In the genomic region with DNA sequence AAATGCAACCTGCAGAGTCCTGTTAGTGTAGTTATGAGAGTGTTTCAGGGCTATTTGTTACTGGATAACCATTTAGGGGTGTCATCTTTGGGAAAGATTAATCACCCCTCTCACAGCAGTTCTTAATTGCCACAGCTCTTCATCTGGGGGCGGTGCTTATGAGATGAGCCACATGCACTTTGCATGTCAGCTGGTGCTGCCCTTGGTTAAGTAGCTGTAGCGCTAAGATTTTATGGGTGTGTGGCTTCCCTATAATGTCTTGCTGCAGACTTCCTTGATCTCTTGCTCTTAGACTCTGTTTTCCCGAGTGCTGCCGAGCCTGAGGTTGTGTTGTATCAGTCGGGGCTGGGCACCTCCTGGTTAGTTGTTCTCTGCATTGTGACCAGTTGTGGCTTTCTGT, we compare ENCODE assay signal across 22 mouse cellular contexts. TPM values are rescaled to one million over a fixed set of nuclear protein-coding genes. Genes with fewer than 3 reads are reported as not detected.
A peak's percentile ranks its signal among the peaks of the same experiment; 100 is the strongest.
DNase-seq lines count a peak whose midpoint lies in the region; ATAC-seq and TF ChIP-seq lines count a peak whose summit lies in the region.
"Had no signal": no experiment of that assay in that cellular context is flagged by ENCODE, and none has a peak within 500 bp of the region (broad histone marks: within the 10 kb centered on the region; RNA-seq: fewer than 3 reads in every experiment).

No protein-coding gene starts in this region.

- H3K4me1 ChIP-seq in neural tube, embryonic 13.5 days (replicated peaks): peaks cover 17% of the 10 kb centered on the region; the same call in 1 of the 2 replicates
- peaks cover 19% of the 10 kb centered on the region; the same call in 1 of the 2 replicates for H3K4me1 ChIP-seq in neural tube, embryonic 15.5 days
- peaks cover 37% of the 10 kb centered on the region for H3K4me1 ChIP-seq in bone marrow macrophage, adult 2 months (ENCODE audit: control insufficient read depth, insufficient read depth, low read length)
- H3K4me1 ChIP-seq in intestine, postnatal 0 days (replicated peaks; ENCODE audit: control insufficient read depth, insufficient read depth, low read length): no peaks in the 10 kb centered on the region; the same call in 1 of the 2 replicates
- H3K4me1 ChIP-seq in small intestine, adult 2 months (ENCODE audit: control insufficient read depth, insufficient read depth, insufficient read length, low read length): peaks cover 8% of the 10 kb centered on the region; the same call in 1 of the 2 replicates
- H3K4me1 ChIP-seq in stomach, postnatal 0 days (replicated peaks; ENCODE audit: control insufficient read depth, insufficient read depth): no peaks in the 10 kb centered on the region

- H3K9me3 ChIP-seq in neural tube, embryonic 13.5 days: no peaks in the 10 kb centered on the region
- H3K9me3 ChIP-seq in neural tube, embryonic 15.5 days (replicated peaks): no peaks in the 10 kb centered on the region
- H3K9me3 ChIP-seq in intestine, postnatal 0 days (ENCODE audit: control insufficient read depth): no peaks in the 10 kb centered on the region
- H3K9me3 ChIP-seq in stomach, postnatal 0 days (ENCODE audit: control insufficient read depth, low read length): no peaks in the 10 kb centered on the region
- H3K9me3 ChIP-seq: heart, embryonic 12.5 days; hindbrain, embryonic 13.5 days had no signal

- WGBS in neural tube, embryonic 13.5 days: 69% methylated on average over 5 of the region's 5 CpGs
- 72% methylated on average over 5 of the region's 5 CpGs for WGBS in neural tube, embryonic 15.5 days
- 52% methylated on average over 5 of the region's 5 CpGs for WGBS in intestine, postnatal 0 days
- WGBS in small intestine, adult 2 months: 26% methylated on average over 5 of the region's 5 CpGs
- WGBS in stomach, postnatal 0 days: 82% methylated on average over 5 of the region's 5 CpGs

- H3K4me2 ChIP-seq in neural tube, embryonic 13.5 days: no peak overlapping the region
- H3K4me2 ChIP-seq in neural tube, embryonic 15.5 days: no peak overlapping the region
- no peak overlapping the region for H3K4me2 ChIP-seq in intestine, postnatal 0 days (replicated peaks; ENCODE audit: low read depth)
- no peak overlapping the region for H3K4me2 ChIP-seq in stomach, postnatal 0 days (replicated peaks; ENCODE audit: low read depth)
- H3K4me2 ChIP-seq: heart, embryonic 12.5 days; hindbrain, embryonic 13.5 days had no signal

- H3K4me3 ChIP-seq in neural tube, embryonic 13.5 days: no peak overlapping the region
- H3K4me3 ChIP-seq in neural tube, embryonic 15.5 days (replicated peaks): no peak overlapping the region
- no peak overlapping the region for H3K4me3 ChIP-seq in bone marrow macrophage, adult 2 months (ENCODE audit: insufficient read depth, low read length)
- no peak overlapping the region for H3K4me3 ChIP-seq in intestine, postnatal 0 days (ENCODE audit: low read depth, low read length)
- no peak overlapping the region for H3K4me3 ChIP-seq in small intestine, adult 2 months (ENCODE audit: low read depth, low read length)
- no peak overlapping the region for H3K4me3 ChIP-seq in stomach, postnatal 0 days (ENCODE audit: low read depth, low read length)
- H3K4me3 ChIP-seq: heart, embryonic 12.5 days; hindbrain, embryonic 13.5 days; left cerebral cortex, adult 2 months had no signal

- no peak overlapping the region for H3K9ac ChIP-seq in neural tube, embryonic 13.5 days
- no peak overlapping the region for H3K9ac ChIP-seq in neural tube, embryonic 15.5 days (replicated peaks)
- H3K9ac ChIP-seq in intestine, postnatal 0 days (ENCODE audit: low read depth, low read length): no peak overlapping the region
- H3K9ac ChIP-seq in stomach, postnatal 0 days (ENCODE audit: low read length): no peak overlapping the region
- H3K9ac ChIP-seq: forebrain, postnatal 0 days; heart, embryonic 12.5 days; hindbrain, embryonic 13.5 days had no signal

- 0 out of 2 replicates have a peak overlapping the region, but pooled peaks have one; percentile 1 for H3K27ac ChIP-seq in neural tube, embryonic 13.5 days (replicated peaks)
- no peak overlapping the region for H3K27ac ChIP-seq in neural tube, embryonic 15.5 days (replicated peaks)
- peak overlapping the region; percentile 93 for H3K27ac ChIP-seq in bone marrow macrophage, adult 2 months (ENCODE audit: insufficient read depth, low read depth, low read length)
- no peak overlapping the region for H3K27ac ChIP-seq in intestine, postnatal 0 days (ENCODE audit: low read depth, low read length)
- H3K27ac ChIP-seq in small intestine, adult 2 months (ENCODE audit: insufficient read depth, low read depth, low read length): peak overlapping the region; percentile 46; the same call in 1 of the 2 replicates
- H3K27ac ChIP-seq in stomach, postnatal 0 days (replicated peaks): no peak overlapping the region
- H3K27ac ChIP-seq: hindbrain, embryonic 13.5 days; left cerebral cortex, adult 2 months had no signal

- no peak for ATAC-seq in neural tube, embryonic 13.5 days (ENCODE audit: low read depth)
- no peak for ATAC-seq in neural tube, embryonic 15.5 days (ENCODE audit: low FRiP score)
- ATAC-seq in intestine, postnatal 0 days: peak; percentile 61
- ATAC-seq in stomach, postnatal 0 days (ENCODE audit: low FRiP score, low TSS enrichment): no peak
- ATAC-seq: forebrain, postnatal 0 days; lung, postnatal 0 days; midbrain, embryonic 16.5 days had no signal

- no peak for TF ChIP-seq EP300 in stomach, postnatal 0 days (optimal IDR thresholded peaks at IDR 0.05)

- no peak for DNase-seq in stomach, postnatal 0 days (ENCODE audit: low spot score)
- DNase-seq in ovary, postnatal 10 days (ENCODE audit: low spot score): no peak
- DNase-seq: adrenal gland, adult 8-10 months; B cell, adult 2 months; cerebellum, postnatal 10 days; forebrain, postnatal 0 days; heart, postnatal 14 days; kidney, adult 18-20 months; kidney, postnatal 25 days; left cerebral cortex, postnatal 4 days; liver; thymus, postnatal 4 days had no signal

- TF ChIP-seq CTCF in bone marrow macrophage, adult 2 months (IDR thresholded peaks at IDR 0.05; ENCODE audit: low read depth, low read length): no peak
- TF ChIP-seq CTCF in intestine, postnatal 0 days (IDR thresholded peaks at IDR 0.05; ENCODE audit: low read depth): no peak
- TF ChIP-seq CTCF in small intestine, adult 2 months (IDR thresholded peaks at IDR 0.05; ENCODE audit: extremely low read depth, insufficient read length, insufficient replicate concordance, low read depth, low read length): no peak
- no peak for TF ChIP-seq CTCF in stomach, postnatal 0 days (IDR thresholded peaks at IDR 0.05; ENCODE audit: low read depth)

- TF ChIP-seq POLR2A in bone marrow macrophage, adult 2 months (IDR thresholded peaks at IDR 0.05; ENCODE audit: borderline replicate concordance, low read depth, low read length): no peak
- TF ChIP-seq POLR2A in small intestine, adult 2 months (IDR thresholded peaks at IDR 0.05; ENCODE audit: low read depth, low read length): no peak

- H3K27me3 ChIP-seq in neural tube, embryonic 13.5 days: no peaks in the 10 kb centered on the region
- H3K27me3 ChIP-seq in neural tube, embryonic 15.5 days (replicated peaks): no peaks in the 10 kb centered on the region
- H3K27me3 ChIP-seq in intestine, postnatal 0 days (replicated peaks; ENCODE audit: control insufficient read depth, insufficient read depth, low read length): no peaks in the 10 kb centered on the region
- H3K27me3 ChIP-seq in small intestine, adult 2 months (ENCODE audit: control insufficient read depth, insufficient read depth, low read length): no peaks in the 10 kb centered on the region
- H3K27me3 ChIP-seq in stomach, postnatal 0 days (ENCODE audit: control insufficient read depth, insufficient read depth, low read length): no peaks in the 10 kb centered on the region
- H3K27me3 ChIP-seq: heart, embryonic 12.5 days; hindbrain, embryonic 13.5 days had no signal

- H3K36me3 ChIP-seq in neural tube, embryonic 13.5 days: no peaks in the 10 kb centered on the region
- H3K36me3 ChIP-seq in neural tube, embryonic 15.5 days: no peaks in the 10 kb centered on the region
- no peaks in the 10 kb centered on the region for H3K36me3 ChIP-seq in intestine, postnatal 0 days (ENCODE audit: control insufficient read depth, insufficient read depth)
- no peaks in the 10 kb centered on the region for H3K36me3 ChIP-seq in small intestine, adult 2 months (ENCODE audit: control insufficient read depth, insufficient read depth, low read length)
- H3K36me3 ChIP-seq in stomach, postnatal 0 days (ENCODE audit: control insufficient read depth, insufficient read depth, low read length): no peaks in the 10 kb centered on the region
- H3K36me3 ChIP-seq: heart, embryonic 12.5 days; hindbrain, embryonic 13.5 days had no signal

RNA-seq across cellular contexts. Expression of a gene that starts 58.2 kb away (rescaled TPM):
- polyA plus RNA-seq in neural tube, embryonic 13.5 days (2015; fragmentation: Nextera tagmentation; extraction: Ambion mirVana): 41.2 and 42.7 TPM in 2 replicates
- 33.4 and 38.3 TPM in 2 replicates for polyA plus RNA-seq in neural tube, embryonic 15.5 days (2015; fragmentation: Nextera tagmentation; extraction: Ambion mirVana)
- 238 and 242 TPM in 2 replicates for polyA plus RNA-seq in bone marrow macrophage, adult 2 months (2012; ENCODE audit: insufficient read depth, insufficient read length, missing spikeins)
- 26.2 and 27.3 TPM in 2 replicates for polyA plus RNA-seq in intestine, postnatal 0 days (2015; fragmentation: Nextera tagmentation; extraction: Ambion mirVana)
- polyA plus RNA-seq in small intestine, adult 2 months (2012; rRNA removed): 20.7 and 55.4 TPM in 2 replicates
- 18.2 and 20.1 TPM in 2 replicates for polyA plus RNA-seq in stomach, postnatal 0 days (2015; fragmentation: Nextera tagmentation; extraction: Ambion mirVana)

RNA-seq across cellular contexts. Expression of a gene that starts 58.3 kb away (rescaled TPM):
- polyA plus RNA-seq in neural tube, embryonic 13.5 days (2015; fragmentation: Nextera tagmentation; extraction: Ambion mirVana): 13.4 and 18.4 TPM in 2 replicates
- 15.7 and 19.4 TPM in 2 replicates for polyA plus RNA-seq in neural tube, embryonic 15.5 days (2015; fragmentation: Nextera tagmentation; extraction: Ambion mirVana)
- polyA plus RNA-seq in bone marrow macrophage, adult 2 months (2012; ENCODE audit: insufficient read depth, insufficient read length, missing spikeins): 11.8 and 14.5 TPM in 2 replicates
- polyA plus RNA-seq in intestine, postnatal 0 days (2015; fragmentation: Nextera tagmentation; extraction: Ambion mirVana): 5.0 and 5.3 TPM in 2 replicates
- 0.13 and 0.52 TPM in 2 replicates for polyA plus RNA-seq in small intestine, adult 2 months (2012; rRNA removed)
- polyA plus RNA-seq in stomach, postnatal 0 days (2015; fragmentation: Nextera tagmentation; extraction: Ambion mirVana): 5.3 and 6.0 TPM in 2 replicates

Comparison
In these comparisons a context has a peak if more than half of its experiments do, and no peak if none do; other contexts are left out.
1. H3K27ac ChIP-seq: peak in neural tube, embryonic 13.5 days (single experiment), bone marrow macrophage, adult 2 months (single experiment) and small intestine, adult 2 months (single experiment); none in neural tube, embryonic 15.5 days (single experiment), intestine, postnatal 0 days (single experiment) and stomach, postnatal 0 days (single experiment).